Mouse (Mus musculus) limb, embryonic 15.5 days (tissue): ENCODE data around the gene Ezh1. TPM values are rescaled to one million over a fixed set of nuclear protein-coding genes. Genes with fewer than 3 reads are reported as not detected.

Experiments
- ATAC-seq: fragments of 200-750 bp; cut with Nextera tagmentation; 2 replicates; pipeline ENCODE4 v1.8.0; 2017; ENCODE audit warnings: low read depth, moderate TSS enrichment; ENCODE audit not compliant: insufficient number of reproducible peaks, low FRiP score, low TSS enrichment
- H3K27ac ChIP-seq: fragments of 300-500 bp; sonication (generic); 2 replicates; pipeline ENCODE4 v1.5.1; 2015; ENCODE audit warnings: moderate library complexity, mild to moderate bottlenecking, inconsistent platforms
- H3K27me3 ChIP-seq: fragments of 300-500 bp; sonication (generic); 2 replicates; pipeline ENCODE4 v1.6.1; 2015; ENCODE audit warnings: inconsistent platforms
- H3K36me3 ChIP-seq: fragments of 300-500 bp; sonication (generic); 2 replicates; pipeline ENCODE4 v1.6.1; 2015; ENCODE audit warnings: inconsistent platforms
- H3K4me1 ChIP-seq: fragments of 300-500 bp; sonication (generic); 2 replicates; pipeline ENCODE4 v1.6.1; 2015; ENCODE audit warnings: inconsistent platforms
- H3K4me2 ChIP-seq: fragments of 300-500 bp; sonication (generic); 2 replicates; pipeline ENCODE4 v1.6.1; 2015; ENCODE audit warnings: mild to moderate bottlenecking, inconsistent platforms
- H3K4me3 ChIP-seq: fragments of 300-500 bp; sonication (generic); 2 replicates; pipeline ENCODE4 v1.5.1; 2015; ENCODE audit warnings: mild to moderate bottlenecking, inconsistent platforms
- H3K9ac ChIP-seq: fragments of 300-500 bp; sonication (generic); 2 replicates; pipeline ENCODE4 v1.6.1; 2015; ENCODE audit warnings: inconsistent platforms
- H3K9me3 ChIP-seq: fragments of 300-500 bp; sonication (generic); 2 replicates; pipeline ENCODE4 v1.6.1; 2016; ENCODE audit warnings: inconsistent platforms
- WGBS: fragments of 180-500 bp; shearing (Covaris S2); methylation state at CpG from one replicate; pipeline ENCODE4 v1.1.7; 2015; 5-methylcytosine and 5-hydroxymethylcytosine counted together
- polyA plus RNA-seq: library from polyadenylated mRNA; unstranded; fragments of >200 nt; fragmentation: Nextera tagmentation; extraction: Ambion mirVana; gene quantifications from 2 replicates; pipeline ENCODE4 v1.2.1, GENCODE M21; 2015

Ezh1 gene
- polyA plus RNA-seq, result 15.6 and 17.6 TPM in 2 replicates

GRCm38 (mm10) chr11:101226065-101226701, at the start of gene Ezh1:
Gene Ezh1, minus strand, starts transcription at chr11:101226463.
- Histone ChIP-seq H3K27me3 (no peaks in the 10 kb centered on the region), H3K4me3 (peak within 1 kb of the TSS; percentile 84), H3K4me2 (peak within 1 kb of the TSS; percentile 78), H3K27ac (peak within 1 kb of the TSS; percentile 74), H3K9me3 (no peaks in the 10 kb centered on the region), H3K36me3 (0 out of 2 replicates have a peak, but pooled peaks cover 3% of the 10 kb centered on the region), H3K4me1 (peaks cover 19% of the 10 kb centered on the region), H3K9ac (peak within 1 kb of the TSS; percentile 76)
- peak; percentile 88 for ATAC-seq
- WGBS, result under 1% methylated on average over 56 of the region's 56 CpGs

- Histone ChIP-seq H3K9me3 (no peaks in the 10 kb centered on the region), H3K4me2 (no peak overlapping the region), H3K4me3 (no peak overlapping the region), H3K36me3 (peaks cover 12% of the 10 kb centered on the region; the same call in 1 of the 2 replicates), H3K27ac (no peak overlapping the region), H3K9ac (no peak overlapping the region), H3K4me1 (peaks cover 29% of the 10 kb centered on the region), H3K27me3 (peaks cover 5% of the 10 kb centered on the region; the same call in 1 of the 2 replicates)
- WGBS, result 71% methylated on average over 4 of the region's 4 CpGs
- ATAC-seq, result no peak
Measured at GRCm38 (mm10) chr11:101275309-101275708, 49.0 kb upstream of the Ezh1 start.

- 0 out of 2 replicates have a peak, but pooled peaks cover 3% of the 10 kb centered on the region for H3K27me3 ChIP-seq
- no peak overlapping the region for H3K27ac ChIP-seq
- no peak overlapping the region for H3K9ac ChIP-seq
- no peak for ATAC-seq
- H3K9me3 ChIP-seq, result no peaks in the 10 kb centered on the region
- peaks cover 12% of the 10 kb centered on the region for H3K4me1 ChIP-seq
- no peak overlapping the region for H3K4me2 ChIP-seq
- peaks cover 12% of the 10 kb centered on the region; the same call in 1 of the 2 replicates for H3K36me3 ChIP-seq
- WGBS, result 59% methylated on average over 3 of the region's 3 CpGs
- H3K4me3 ChIP-seq, result no peak overlapping the region
Measured at GRCm38 (mm10) chr11:101272446-101272845, 46.2 kb upstream of the Ezh1 start.

- Histone ChIP-seq H3K36me3 (no peaks in the 10 kb centered on the region), H3K4me3 (no peak overlapping the region), H3K4me2 (no peak overlapping the region), H3K9me3 (no peaks in the 10 kb centered on the region), H3K4me1 (peaks cover 8% of the 10 kb centered on the region), H3K9ac (no peak overlapping the region), H3K27ac (no peak overlapping the region), H3K27me3 (peaks cover 25% of the 10 kb centered on the region)
- no peak for ATAC-seq
- 22% methylated on average over 10 of the region's 10 CpGs for WGBS
Measured at GRCm38 (mm10) chr11:101269577-101270116, 43.4 kb upstream of the Ezh1 start.

- Histone ChIP-seq H3K36me3 (no peaks in the 10 kb centered on the region), H3K27ac (no peak overlapping the region), H3K9ac (no peak overlapping the region), H3K27me3 (peaks cover 50% of the 10 kb centered on the region), H3K4me2 (no peak overlapping the region), H3K9me3 (no peaks in the 10 kb centered on the region), H3K4me3 (no peak overlapping the region), H3K4me1 (peaks cover 32% of the 10 kb centered on the region)
- ATAC-seq, result no peak
- WGBS, result 37% methylated on average over 6 of the region's 6 CpGs
Measured at GRCm38 (mm10) chr11:101265906-101266305, 39.6 kb upstream of the Ezh1 start.

- no peaks in the 10 kb centered on the region for H3K36me3 ChIP-seq
- H3K4me1 ChIP-seq, result peaks cover 41% of the 10 kb centered on the region
- H3K27me3 ChIP-seq, result peaks cover 50% of the 10 kb centered on the region
- H3K27ac ChIP-seq, result no peak overlapping the region
- no peaks in the 10 kb centered on the region for H3K9me3 ChIP-seq
- WGBS, result 6% methylated on average over 31 of the region's 31 CpGs
- H3K9ac ChIP-seq, result no peak overlapping the region
- H3K4me2 ChIP-seq, result peak overlapping the region; percentile 50
- H3K4me3 ChIP-seq, result peak overlapping the region; percentile 31
- no peak for ATAC-seq
Measured at GRCm38 (mm10) chr11:101264954-101265471, 38.8 kb upstream of the Ezh1 start.

- Histone ChIP-seq H3K4me1 (peaks cover 52% of the 10 kb centered on the region), H3K27ac (no peak overlapping the region), H3K27me3 (peaks cover 50% of the 10 kb centered on the region), H3K9ac (no peak overlapping the region), H3K4me3 (no peak overlapping the region), H3K36me3 (0 out of 2 replicates have a peak, but pooled peaks cover under 1% of the 10 kb centered on the region), H3K4me2 (no peak overlapping the region), H3K9me3 (no peaks in the 10 kb centered on the region)
- ATAC-seq, result no peak
- 23% methylated on average over 3 of the region's 3 CpGs for WGBS
Measured at GRCm38 (mm10) chr11:101263989-101264280, 37.7 kb upstream of the Ezh1 start.

GRCm38 (mm10) chr11:101263138-101263988, 37.1 kb upstream of the Ezh1 start:
- 12% methylated on average over 32 of the region's 32 CpGs for WGBS
- Histone ChIP-seq H3K27me3 (peaks cover 50% of the 10 kb centered on the region), H3K4me3 (no peak overlapping the region)

GRCm38 (mm10) chr11:101262272-101262967, 36.2 kb upstream of the Ezh1 start:
- peaks cover 61% of the 10 kb centered on the region for H3K4me1 ChIP-seq
- 0 out of 2 replicates have a peak overlapping the region, but pooled peaks have one; percentile 7 for H3K9ac ChIP-seq
- H3K4me3 ChIP-seq, result peak overlapping the region; percentile 58
- no peaks in the 10 kb centered on the region for H3K9me3 ChIP-seq
- H3K4me2 ChIP-seq, result peak overlapping the region; percentile 97
- no peak for ATAC-seq
- 0 out of 2 replicates have a peak, but pooled peaks cover 11% of the 10 kb centered on the region for H3K36me3 ChIP-seq
- no peak overlapping the region for H3K27ac ChIP-seq
- WGBS, result 2% methylated on average over 24 of the region's 24 CpGs
- peaks cover 48% of the 10 kb centered on the region for H3K27me3 ChIP-seq

More at GRCm38 (mm10) chr11:101263138-101263988, 37.1 kb upstream of the Ezh1 start:
- no peak overlapping the region for H3K9ac ChIP-seq
- ATAC-seq, result no peak
- no peaks in the 10 kb centered on the region for H3K9me3 ChIP-seq
- H3K27ac ChIP-seq, result no peak overlapping the region
- H3K4me1 ChIP-seq, result peaks cover 57% of the 10 kb centered on the region
- H3K36me3 ChIP-seq, result 0 out of 2 replicates have a peak, but pooled peaks cover 5% of the 10 kb centered on the region
- no peak overlapping the region for H3K4me2 ChIP-seq

- Histone ChIP-seq H3K9ac (peak overlapping the region; percentile 61), H3K27ac (peak overlapping the region; percentile 77), H3K4me3 (peak overlapping the region; percentile 58), H3K4me2 (peak overlapping the region; percentile 97), H3K4me1 (peaks cover 61% of the 10 kb centered on the region), H3K27me3 (peaks cover 38% of the 10 kb centered on the region), H3K36me3 (peaks cover 18% of the 10 kb centered on the region; the same call in 1 of the 2 replicates), H3K9me3 (no peaks in the 10 kb centered on the region)
- ATAC-seq, result no peak; the same call in 1 of the 2 replicates
- under 1% methylated on average over 30 of the region's 30 CpGs for WGBS
Measured at GRCm38 (mm10) chr11:101260826-101261380, 34.6 kb upstream of the Ezh1 start.
